Mouse (Mus musculus) forebrain, embryonic 14.5 days (tissue): ENCODE measurements at regions not wholly inside any gene's neighbourhood (a gene's known extent, or its start where the extent isn't known, plus 50 kb on each side); places are given as distances from the start of the nearest gene placed in this dataset.

Experiments
- ATAC-seq: fragments of 200-750 bp; cut with Nextera tagmentation; 2 replicates; pipeline ENCODE4 v1.8.0; 2017; ENCODE audit warnings: mild to moderate bottlenecking, moderate library complexity
- DNase-seq: peaks from one replicate; pipeline ENCODE4 v3.0.0-alpha.2; 2015; ENCODE audit warnings: low spot score
- H3K27ac ChIP-seq: fragments of 300-500 bp; sonication (generic); 2 replicates; pipeline ENCODE4 v1.5.1; 2014; ENCODE audit warnings: low read depth, mild to moderate bottlenecking, control low read depth, low read length, moderate library complexity
- H3K27me3 ChIP-seq: fragments of 300-500 bp; sonication (generic); replicated peaks from 2 replicates; pipeline ENCODE4 v1.6.1; 2014; ENCODE audit warnings: low read length, control low read depth, mixed read lengths; ENCODE audit not compliant: control insufficient read depth, insufficient read depth
- H3K36me3 ChIP-seq: fragments of 300-500 bp; sonication (generic); 2 replicates; pipeline ENCODE4 v1.6.1; 2014; ENCODE audit warnings: low read length, control low read depth; ENCODE audit not compliant: control insufficient read depth, insufficient read depth
- H3K4me1 ChIP-seq: fragments of 300-500 bp; sonication (generic); 2 replicates; pipeline ENCODE4 v1.6.1; 2014; ENCODE audit warnings: antibody characterized with exemption, low read length, control low read depth; ENCODE audit not compliant: control insufficient read depth, insufficient read depth
- H3K4me2 ChIP-seq: fragments of 300-500 bp; sonication (generic); 2 replicates; pipeline ENCODE4 v1.6.1; 2014; ENCODE audit warnings: mild to moderate bottlenecking, control low read depth, low read length
- H3K4me3 ChIP-seq: fragments of 300-500 bp; sonication (generic); 2 replicates; pipeline ENCODE4 v1.5.1; 2014; ENCODE audit warnings: low read depth, low read length, control low read depth
- H3K9ac ChIP-seq: fragments of 300-500 bp; sonication (generic); 2 replicates; pipeline ENCODE4 v1.6.1; 2014; ENCODE audit warnings: mild to moderate bottlenecking, low read length, control low read depth, moderate library complexity
- H3K9me3 ChIP-seq: fragments of 300-500 bp; sonication (generic); replicated peaks from 2 replicates; pipeline ENCODE4 v1.6.1; 2016; ENCODE audit warnings: low read length, control low read depth, mixed read lengths; ENCODE audit not compliant: control insufficient read depth
- WGBS: fragments of 180-500 bp; shearing (Covaris S2); extraction: QIAGEN DNeasy Blood & Tissue Kit; methylation state at CpG from one replicate; pipeline ENCODE4 v1.1.7; 2014; 5-methylcytosine and 5-hydroxymethylcytosine counted together

DNA sequence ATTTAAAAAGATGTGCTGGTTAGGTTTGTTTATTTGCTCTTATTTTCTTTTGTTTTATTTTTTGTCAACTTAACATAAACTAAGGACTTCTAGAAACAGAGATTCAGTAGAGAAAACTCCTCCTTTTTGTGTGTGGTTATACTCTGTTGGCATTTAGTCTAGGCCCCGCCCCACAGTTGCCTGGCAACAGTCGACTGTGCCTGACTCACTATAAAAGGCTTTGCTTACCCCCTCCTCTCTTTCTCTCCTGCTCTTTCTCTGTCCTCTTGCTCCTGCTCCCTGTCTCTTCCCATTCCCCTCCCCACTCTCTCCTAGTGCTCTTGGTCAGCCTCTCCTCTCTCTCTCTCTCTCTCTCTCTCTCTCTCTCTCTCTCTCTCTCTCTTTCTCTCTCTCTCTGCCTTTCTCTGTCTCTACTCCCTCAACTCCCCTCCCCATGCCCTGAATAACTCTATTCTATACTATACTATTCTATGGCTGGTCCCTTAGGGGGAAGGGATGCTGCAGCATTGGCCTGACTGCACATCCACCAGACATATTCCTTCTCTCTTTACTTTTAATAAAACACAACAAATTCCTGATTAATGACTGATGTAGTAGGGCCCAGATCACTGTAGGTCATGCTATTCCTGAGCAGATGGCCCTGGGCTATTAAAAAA lies 76.6 kb upstream of the Fscb start:
- Histone ChIP-seq H3K9me3 (no peaks in the 10 kb centered on the region), H3K4me1 (no peaks in the 10 kb centered on the region), H3K4me2 (no peak overlapping the region), H3K9ac (no peak overlapping the region), H3K36me3 (no peaks in the 10 kb centered on the region), H3K27me3 (no peaks in the 10 kb centered on the region), H3K27ac (no peak overlapping the region), H3K4me3 (no peak overlapping the region)
- DNase-seq (peak; percentile 58), ATAC-seq (peak; percentile 81)
- WGBS, result 4% methylated on average over 2 of the region's 2 CpGs

DNA sequence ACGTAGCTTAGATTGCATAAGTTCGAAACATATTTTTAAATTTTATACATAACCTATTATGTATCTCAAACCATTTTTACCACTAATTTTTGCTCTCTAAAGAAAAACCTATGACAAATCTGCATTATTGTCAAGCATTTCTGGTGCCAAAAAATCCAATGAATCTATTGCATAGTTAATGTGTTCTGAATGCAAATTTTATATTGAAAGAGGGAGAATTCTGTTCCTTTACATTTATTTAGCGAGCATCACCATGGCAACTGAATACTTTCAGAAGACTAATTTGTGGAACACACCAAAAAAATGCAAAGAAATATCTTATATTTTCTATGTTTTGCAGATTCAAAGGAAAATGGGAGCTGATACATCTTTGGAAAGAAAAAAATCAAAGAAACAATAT lies 66.6 kb upstream of the Fscb start:
- Histone ChIP-seq H3K4me3 (no peak overlapping the region), H3K9me3 (no peaks in the 10 kb centered on the region), H3K4me2 (no peak overlapping the region), H3K9ac (no peak overlapping the region), H3K27ac (no peak overlapping the region), H3K36me3 (no peaks in the 10 kb centered on the region), H3K4me1 (no peaks in the 10 kb centered on the region), H3K27me3 (no peaks in the 10 kb centered on the region)
- ATAC-seq, result no peak
- 89% methylated on average over 3 of the region's 3 CpGs for WGBS
- DNase-seq, result peak; percentile 23
